Mouse (Mus musculus) B cell, adult 2 months (primary cell): ENCODE results near the gene Spag5.

Experiments used
- DNase-seq, 2 experiments: peaks; one replicate each; pipeline ENCODE4 v3.0.0; 2022

The Spag5 gene

GRCm38 (mm10) chr11:78353081-78353480 is 51.8 kb downstream of the Spag5 start:
- DNase-seq, result peak; percentile 76 to 81

GRCm38 (mm10) chr11:78354905-78355304 is 53.6 kb downstream of the Spag5 start:
- DNase-seq, result no peak

- peak; percentile 86 to 87 for DNase-seq
Observed at GRCm38 (mm10) chr11:78355471-78356238, 54.3 kb downstream of the Spag5 start.

- DNase-seq, result peak; percentile 68 to 69
Observed at GRCm38 (mm10) chr11:78358330-78359007, 57.1 kb downstream of the Spag5 start.

GRCm38 (mm10) chr11:78360125-78360788 is 58.9 kb downstream of the Spag5 start:
- DNase-seq, result peak; percentile 84 to 88

GRCm38 (mm10) chr11:78360789-78361131 is 59.4 kb downstream of the Spag5 start:
- no peak for DNase-seq

GRCm38 (mm10) chr11:78363309-78364007 is 62.1 kb downstream of the Spag5 start:
- no peak for DNase-seq

GRCm38 (mm10) chr11:78364103-78364502 is 62.8 kb downstream of the Spag5 start:
- DNase-seq, result no peak

GRCm38 (mm10) chr11:78367456-78368225 is 66.3 kb downstream of the Spag5 start:
- DNase-seq, result no peak

- no peak for DNase-seq
Observed at GRCm38 (mm10) chr11:78370389-78370788, 69.1 kb downstream of the Spag5 start.

GRCm38 (mm10) chr11:78371711-78372110 is 70.4 kb downstream of the Spag5 start:
- DNase-seq, result no peak
